Comparison of ENCODE assay signal across 12 mouse cellular contexts in the genomic region with DNA sequence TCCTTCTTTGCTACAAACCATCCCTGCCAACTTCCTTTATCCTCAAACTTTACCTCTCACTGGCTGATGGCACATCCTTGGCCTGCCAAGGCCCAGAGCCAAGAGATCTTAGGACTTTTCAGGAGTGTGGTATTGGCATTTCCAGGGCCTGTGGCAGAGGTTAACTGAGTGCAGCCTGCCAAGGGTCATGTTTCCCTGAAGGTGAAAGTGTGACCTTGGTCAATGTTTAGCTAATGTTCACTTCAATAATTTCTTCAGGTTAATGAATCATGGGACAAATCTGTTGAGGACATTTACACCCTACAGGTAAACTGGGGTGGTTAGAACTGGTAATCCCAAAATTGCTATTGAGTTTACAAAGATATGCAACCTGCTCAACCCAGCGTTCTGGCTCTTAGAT.
"Had no signal": no experiment of that assay in that cellular context is flagged by ENCODE, and none has a peak within 500 bp of the region (broad histone marks: within the 10 kb centered on the region; RNA-seq: fewer than 3 reads in every experiment).

No protein-coding gene starts in this region.

- H3K9ac ChIP-seq: hindbrain, embryonic 14.5 days; intestine, embryonic 15.5 days; liver, embryonic 14.5 days; midbrain, embryonic 13.5 days had no signal

- H3K27me3 ChIP-seq: intestine, embryonic 15.5 days; midbrain, embryonic 13.5 days had no signal

- H3K9me3 ChIP-seq: intestine, embryonic 15.5 days; limb, embryonic 10.5 days; midbrain, embryonic 13.5 days had no signal

- H3K4me2 ChIP-seq: hindbrain, embryonic 14.5 days; intestine, embryonic 15.5 days; midbrain, embryonic 13.5 days had no signal

- DNase-seq: lung, adult 2 months; lung, postnatal 36 days; right cerebral cortex, adult 18-20 months; right cerebral cortex, postnatal 25 days; thymus, postnatal 4 days had no signal

- H3K4me3 ChIP-seq: intestine, embryonic 15.5 days; limb, embryonic 10.5 days; midbrain, embryonic 13.5 days had no signal

- H3K27ac ChIP-seq: hindbrain, embryonic 14.5 days; intestine, embryonic 15.5 days; limb, embryonic 10.5 days; liver, embryonic 14.5 days; midbrain, embryonic 13.5 days; stomach, postnatal 0 days had no signal

- H3K36me3 ChIP-seq: intestine, embryonic 15.5 days; limb, embryonic 10.5 days; midbrain, embryonic 13.5 days had no signal

- H3K4me1 ChIP-seq: intestine, embryonic 15.5 days; limb, embryonic 10.5 days; midbrain, embryonic 13.5 days had no signal

- ATAC-seq: intestine, embryonic 15.5 days; lung, postnatal 0 days; midbrain, embryonic 13.5 days had no signal
